In genomic region chrX:8015675-8016074, GRCm38 (mm10) we compare ENCODE assay signal across 20 mouse cellular contexts. TPM values are rescaled to one million over a fixed set of nuclear protein-coding genes. Genes with fewer than 3 reads are reported as not detected.
A peak's percentile ranks its signal among the peaks of the same experiment; 100 is the strongest.
DNase-seq lines count a peak whose midpoint lies in the region; ATAC-seq and TF ChIP-seq lines count a peak whose summit lies in the region.
"Not testable (repeated sequence)": the region's sequence is repeated elsewhere in the genome, so short reads cannot be mapped to it uniquely, and the experiment has no call there.
"Had no signal": no experiment of that assay in that cellular context is flagged by ENCODE, and none has a peak within 500 bp of the region (broad histone marks: within the 10 kb centered on the region; RNA-seq: fewer than 3 reads in every experiment).

No protein-coding gene starts in this region.

- TF ChIP-seq POLR2A in brain, embryonic 14.5 days (IDR thresholded peaks at IDR 0.05; ENCODE audit: borderline replicate concordance, extremely low read depth, insufficient read depth, insufficient read length, poor library complexity, severe bottlenecking) = not testable (repeated sequence)

- not testable (repeated sequence) for TF ChIP-seq EP300 in liver, embryonic 14.5 days (IDR thresholded peaks at IDR 0.05; ENCODE audit: low read depth)

- H3K27ac ChIP-seq in intestine, postnatal 0 days (ENCODE audit: low read depth, low read length); liver, embryonic 14.5 days: not testable (repeated sequence)
- 0 out of 2 replicates have a peak overlapping the region, but pooled peaks have one; percentile 28 for H3K27ac ChIP-seq in midbrain, embryonic 10.5 days (replicated peaks)

- H3K9me3 ChIP-seq in intestine, postnatal 0 days (ENCODE audit: control insufficient read depth); liver, embryonic 14.5 days (ENCODE audit: control insufficient read depth, low read length); midbrain, embryonic 10.5 days (replicated peaks): not testable (repeated sequence)

- peak; percentile 62 for DNase-seq in ES-CJ7 (ENCODE audit: low read depth, low spot score)
- peak; percentile 4 for DNase-seq in brain, embryonic 14.5 days (ENCODE audit: low read depth)
- not testable (repeated sequence) for DNase-seq in liver, embryonic 14.5 days (ENCODE audit: low read depth in 3 of 3, low spot score in 3 of 3)
- DNase-seq in midbrain, embryonic 10.5 days (ENCODE audit: low spot score) = peak; percentile 19
- DNase-seq in thymus, postnatal 4 days = peak; percentile 23

- not testable (repeated sequence) for H3K4me1 ChIP-seq in intestine, postnatal 0 days (replicated peaks; ENCODE audit: control insufficient read depth, insufficient read depth, low read length); liver, embryonic 14.5 days (replicated peaks; ENCODE audit: control insufficient read depth in 2 of 2, insufficient read depth in 2 of 2, low read length in 1 of 2)
- H3K4me1 ChIP-seq in midbrain, embryonic 10.5 days = peaks cover 14% of the 10 kb centered on the region

- H3K27me3 ChIP-seq in intestine, postnatal 0 days (replicated peaks; ENCODE audit: control insufficient read depth, insufficient read depth, low read length); liver, embryonic 14.5 days (ENCODE audit: control insufficient read depth, insufficient read depth, low read length); midbrain, embryonic 10.5 days (ENCODE audit: low read depth, poor library complexity, severe bottlenecking): not testable (repeated sequence)

- H3K4me2 ChIP-seq in intestine, postnatal 0 days (replicated peaks; ENCODE audit: low read depth); liver, embryonic 14.5 days (ENCODE audit: low read depth): not testable (repeated sequence)

- ATAC-seq in erythroid progenitor cell, adult 5-6 weeks (replicated peaks; ENCODE audit: low FRiP score, poor library complexity, severe bottlenecking) = peak; percentile 88
- ATAC-seq in intestine, postnatal 0 days; liver, embryonic 14.5 days (ENCODE audit: insufficient read depth): not testable (repeated sequence)

- WGBS in intestine, postnatal 0 days = 13% methylated on average over 7 of the region's 7 CpGs
- 25% methylated on average over 7 of the region's 7 CpGs for WGBS in liver, embryonic 14.5 days (ENCODE audit: insufficient replicate concordance)
- 24% methylated on average over 7 of the region's 7 CpGs for WGBS in midbrain, embryonic 10.5 days

- not testable (repeated sequence) for H3K4me3 ChIP-seq in intestine, postnatal 0 days (ENCODE audit: low read depth, low read length); liver, embryonic 14.5 days (ENCODE audit: insufficient read depth in 1 of 2, low read depth in 2 of 2, low read length in 2 of 2); midbrain, embryonic 10.5 days

- H3K36me3 ChIP-seq in intestine, postnatal 0 days (ENCODE audit: control insufficient read depth, insufficient read depth); liver, embryonic 14.5 days (replicated peaks; ENCODE audit: control insufficient read depth, insufficient read depth, low read depth); midbrain, embryonic 10.5 days: not testable (repeated sequence)

- not testable (repeated sequence) for H3K9ac ChIP-seq in intestine, postnatal 0 days (ENCODE audit: low read depth, low read length); liver, embryonic 14.5 days (replicated peaks)

- TF ChIP-seq CTCF in brain, embryonic 14.5 days (IDR thresholded peaks at IDR 0.05; ENCODE audit: borderline replicate concordance, extremely low read depth, insufficient read depth, insufficient read length) = not testable (repeated sequence)
- peak; percentile 52 for TF ChIP-seq CTCF in intestine, postnatal 0 days (IDR thresholded peaks at IDR 0.05; ENCODE audit: low read depth)
- TF ChIP-seq CTCF in liver, embryonic 14.5 days (IDR thresholded peaks at IDR 0.05; ENCODE audit: low read depth) = peak; percentile 53

RNA-seq across cellular contexts. Expression of gene Glod5, which starts 2.6 kb away (rescaled TPM):
- polyA plus RNA-seq in brain, embryonic 14.5 days (2012; rRNA removed) = 0.33 and 0.43 TPM in 2 replicates
- not detected in 2 replicates for total RNA-seq in erythroid progenitor cell, adult 5-6 weeks (2015; ENCODE audit: low replicate concordance)
- total RNA-seq in erythroid progenitor cell, adult 5-6 weeks (2017; ENCODE audit: low replicate concordance) = not detected in 2 replicates
- 39.5 and 41.4 TPM in 2 replicates for polyA plus RNA-seq in intestine, postnatal 0 days (2015; fragmentation: Nextera tagmentation; extraction: Ambion mirVana)
- polyA plus RNA-seq in liver, embryonic 14.5 days (2012; rRNA removed) = not detected in 2 replicates
- not detected in 2 replicates for polyA plus RNA-seq in liver, embryonic 14.5 days (2014; fragmentation: Nextera tagmentation; extraction: Ambion mirVana)
- 0.54 and 0.56 TPM in 2 replicates for polyA plus RNA-seq in midbrain, embryonic 10.5 days (2016; fragmentation: Nextera tagmentation; extraction: Ambion mirVana)
- total RNA-seq: adrenal gland, postnatal 36 days; gastrocnemius, postnatal 14 days; heart, adult 18-20 months; heart, postnatal 36 days; left cerebral cortex, postnatal 4 days; liver, adult 2 months had no signal
- polyA plus RNA-seq: embryonic facial prominence, embryonic 12.5 days; heart, embryonic 14.5 days; liver, adult 2 months; lung, embryonic 15.5 days; midbrain, embryonic 14.5 days; neural tube, embryonic 13.5 days; urinary bladder, adult 2 months had no signal

RNA-seq across cellular contexts. Expression of gene Gata1, which starts 37.8 kb away (rescaled TPM):
- polyA plus RNA-seq in brain, embryonic 14.5 days (2012; rRNA removed) = 0.29 and 0.44 TPM in 2 replicates
- total RNA-seq in erythroid progenitor cell, adult 5-6 weeks (2015; ENCODE audit: low replicate concordance) = 205 and 250 TPM in 2 replicates
- total RNA-seq in erythroid progenitor cell, adult 5-6 weeks (2017; ENCODE audit: low replicate concordance) = 129 and 147 TPM in 2 replicates
- 0.08 TPM in 1 of 2 replicates, not detected in the other for polyA plus RNA-seq in intestine, postnatal 0 days (2015; fragmentation: Nextera tagmentation; extraction: Ambion mirVana)
- polyA plus RNA-seq in liver, embryonic 14.5 days (2012; rRNA removed) = 112 and 113 TPM in 2 replicates
- 105 and 126 TPM in 2 replicates for polyA plus RNA-seq in liver, embryonic 14.5 days (2014; fragmentation: Nextera tagmentation; extraction: Ambion mirVana)
- 5.4 and 7.8 TPM in 2 replicates for polyA plus RNA-seq in midbrain, embryonic 10.5 days (2016; fragmentation: Nextera tagmentation; extraction: Ambion mirVana)
- total RNA-seq: heart, adult 18-20 months; left cerebral cortex, adult 2 months; left cerebral cortex, postnatal 4 days had no signal
- polyA plus RNA-seq: liver, adult 2 months; midbrain, embryonic 14.5 days had no signal

RNA-seq across cellular contexts. Expression of gene Suv39h1, which starts 58.9 kb away (rescaled TPM):
- polyA plus RNA-seq in brain, embryonic 14.5 days (2012; rRNA removed) = 46.5 and 56.7 TPM in 2 replicates
- 29.6 and 56.6 TPM in 2 replicates for total RNA-seq in erythroid progenitor cell, adult 5-6 weeks (2015; ENCODE audit: low replicate concordance)
- total RNA-seq in erythroid progenitor cell, adult 5-6 weeks (2017; ENCODE audit: low replicate concordance) = 53.9 and 67.8 TPM in 2 replicates
- 15.5 and 16.5 TPM in 2 replicates for polyA plus RNA-seq in intestine, postnatal 0 days (2015; fragmentation: Nextera tagmentation; extraction: Ambion mirVana)
- polyA plus RNA-seq in liver, embryonic 14.5 days (2012; rRNA removed) = 24.6 and 31.3 TPM in 2 replicates
- polyA plus RNA-seq in liver, embryonic 14.5 days (2014; fragmentation: Nextera tagmentation; extraction: Ambion mirVana) = 28.4 and 34.8 TPM in 2 replicates
- polyA plus RNA-seq in midbrain, embryonic 10.5 days (2016; fragmentation: Nextera tagmentation; extraction: Ambion mirVana) = 95.8 and 99.4 TPM in 2 replicates

Comparison
In these comparisons a context has a peak if more than half of its experiments do, and no peak if none do; other contexts are left out.
1. RNA of gene Glod5, which starts 2.6 kb away (polyA plus RNA-seq): 39.5 to 41.4 TPM in intestine, postnatal 0 days; 0.54 to 0.56 TPM in midbrain, embryonic 10.5 days, 0.33 to 0.43 TPM in brain, embryonic 14.5 days and not detected in liver, embryonic 14.5 days; every median in the first group is over 10 times any median in the second.
2. RNA of gene Gata1, which starts 37.8 kb away (polyA plus RNA-seq): 105 to 126 TPM in liver, embryonic 14.5 days; 5.4 to 7.8 TPM in midbrain, embryonic 10.5 days, 0.29 to 0.44 TPM in brain, embryonic 14.5 days and 0.08 TPM in intestine, postnatal 0 days; every median in the first group is over 10 times any median in the second.